Mouse (Mus musculus) kidney, adult 18-20 months (tissue): Measurements from ENCODE around the gene Pole3.
A peak's percentile ranks its signal among the peaks of the same experiment; 100 is the strongest.
"Not testable (repeated sequence)": the region's sequence is repeated elsewhere in the genome, so short reads cannot be mapped to it uniquely, and the experiment has no call there.

ENCODE experiments used
- DNase-seq: peaks from one replicate; pipeline ENCODE4 v3.0.0; 2021

Pole3 gene

DNA sequence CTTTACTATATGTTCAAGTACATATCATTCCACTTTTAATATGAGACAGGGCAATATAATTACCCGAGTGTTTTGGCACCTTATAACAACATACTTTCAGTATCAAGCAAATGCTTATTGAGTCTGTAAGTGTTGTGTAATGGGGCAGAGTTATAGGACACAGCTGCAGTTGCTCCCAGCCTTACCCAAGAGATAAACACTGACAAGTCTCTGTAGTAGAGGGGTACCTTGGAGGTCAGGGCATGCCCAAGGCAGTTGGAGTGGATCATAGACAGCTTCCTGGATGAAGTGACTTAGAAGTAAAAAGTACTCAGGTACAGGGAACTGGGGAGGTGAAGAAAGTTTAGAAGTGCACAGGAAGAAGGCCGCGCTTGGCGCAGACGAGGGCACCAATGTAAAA is 37.7 kb downstream of the Pole3 start:
- DNase-seq = no peak

DNA sequence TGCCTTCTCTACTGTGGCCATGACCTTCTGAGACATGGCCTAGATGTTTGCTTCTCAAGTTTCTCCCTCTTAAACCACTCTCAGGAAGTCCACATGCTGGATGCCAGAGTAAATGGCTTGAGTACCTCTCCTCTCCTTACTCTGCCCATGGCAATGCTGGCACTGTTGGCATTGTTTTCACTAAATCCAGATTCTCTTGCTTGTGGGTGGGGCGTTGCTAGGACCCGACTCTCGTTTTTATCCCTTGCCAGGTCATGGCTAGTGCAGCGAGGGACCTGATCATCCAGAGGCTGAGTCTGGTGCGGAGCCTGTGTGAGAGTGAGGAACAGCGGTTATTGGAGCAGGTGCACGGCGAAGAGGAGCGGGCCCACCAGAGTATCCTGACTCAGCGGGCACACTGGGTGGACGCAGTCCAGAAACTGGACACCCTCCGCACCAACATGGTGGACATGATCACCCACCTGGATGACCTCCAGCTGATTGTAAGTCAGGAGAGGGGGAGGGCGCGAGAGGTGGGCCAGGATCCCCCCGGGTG is 38.6 kb downstream of the Pole3 start:
- no peak for DNase-seq

DNA sequence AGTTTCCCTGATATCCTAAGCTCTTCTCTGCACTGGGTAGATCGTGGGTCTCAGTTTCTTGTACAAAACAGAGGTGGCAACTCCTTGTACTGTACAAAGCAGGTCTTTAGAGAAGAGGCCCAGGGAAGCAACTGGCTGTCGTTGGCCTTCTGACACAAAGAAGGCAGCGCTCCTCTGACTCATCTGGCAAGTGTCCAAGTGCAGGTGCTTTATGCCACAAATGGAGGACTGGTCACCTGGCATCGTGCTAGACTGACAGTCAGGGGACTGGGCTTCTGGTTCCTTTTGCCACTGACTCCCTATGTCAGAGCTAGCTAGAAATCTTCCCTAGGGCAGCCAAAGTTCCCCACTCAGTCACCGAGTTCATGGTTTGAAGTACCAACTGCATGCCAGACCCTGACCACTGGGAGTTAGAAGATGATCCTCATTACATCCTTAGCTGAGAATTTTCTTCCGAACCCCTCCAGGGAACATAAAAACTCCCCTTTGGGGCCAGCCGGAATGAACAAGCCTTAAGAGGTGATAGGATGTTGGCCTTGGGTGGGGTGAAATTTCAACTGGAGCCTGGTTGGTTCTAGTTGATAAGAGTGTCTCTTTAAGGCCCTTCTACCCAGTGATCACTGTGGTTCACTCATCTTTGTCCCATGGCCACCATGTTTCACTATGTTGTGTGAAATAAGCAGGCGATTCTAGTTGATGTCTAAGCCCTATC is 39.3 kb downstream of the Pole3 start:
- DNase-seq = no peak

DNA sequence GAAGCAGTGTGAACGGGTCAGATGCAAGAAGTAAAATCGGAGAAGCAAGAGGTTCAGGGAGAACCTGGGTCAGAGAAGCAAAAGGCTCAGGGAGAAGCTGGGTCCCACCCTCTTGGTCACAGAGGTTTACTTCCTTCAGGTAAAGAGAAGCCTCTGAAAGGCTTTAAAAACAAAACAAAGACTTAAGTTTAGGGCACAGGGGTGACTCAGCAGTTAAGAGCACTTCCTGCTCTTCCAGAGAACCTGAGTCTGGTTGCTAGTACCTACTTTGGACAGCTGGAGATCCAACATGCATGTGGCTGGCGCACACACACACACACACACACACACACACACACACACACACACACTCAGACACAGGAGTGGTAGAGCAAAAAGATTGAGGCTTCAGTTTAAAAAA is 39.9 kb downstream of the Pole3 start:
- no peak for DNase-seq

DNA sequence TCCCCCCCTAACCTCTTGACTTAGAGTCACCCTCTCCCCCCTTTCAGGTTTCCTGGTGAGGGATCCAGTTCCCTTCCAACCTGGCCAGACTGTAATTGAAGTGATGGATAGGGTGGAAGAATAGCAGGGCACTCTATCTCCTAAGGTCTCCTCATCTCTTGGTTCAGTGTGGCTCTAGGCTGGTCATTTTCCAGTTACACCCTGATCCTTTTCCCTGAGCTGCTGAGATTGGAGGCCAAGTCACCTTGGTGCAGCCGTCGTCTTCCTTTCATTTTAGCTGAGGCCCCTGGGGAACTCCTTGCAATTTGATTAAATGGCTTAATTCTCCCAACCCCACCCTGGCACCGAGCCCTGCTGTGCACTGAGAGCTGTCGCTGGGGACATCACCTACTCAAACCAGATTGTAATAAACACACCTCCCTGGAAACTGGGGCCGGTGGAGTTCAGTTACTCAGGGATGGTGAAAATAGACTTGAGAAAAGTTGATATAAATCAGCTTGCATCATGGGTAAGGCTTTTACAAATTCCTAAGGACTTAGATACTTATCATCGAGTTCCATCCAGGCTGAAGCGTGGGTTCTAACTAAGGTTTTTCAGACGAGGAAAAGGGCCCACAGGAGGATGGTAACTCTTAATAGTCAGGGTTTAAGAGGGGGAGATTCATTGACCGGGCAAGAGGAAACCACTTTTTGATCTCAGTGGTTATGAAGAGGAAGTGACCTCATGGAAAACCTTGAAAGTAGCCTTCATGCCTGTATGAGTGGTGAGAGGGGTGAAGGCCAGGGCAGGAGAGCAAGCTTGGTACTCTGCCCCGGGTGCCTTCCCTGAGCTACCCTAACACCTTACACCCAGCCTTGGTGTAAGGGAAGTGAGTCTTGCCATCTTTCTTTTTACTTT is 43.9 kb downstream of the Pole3 start:
- peak; percentile 37 for DNase-seq

DNA sequence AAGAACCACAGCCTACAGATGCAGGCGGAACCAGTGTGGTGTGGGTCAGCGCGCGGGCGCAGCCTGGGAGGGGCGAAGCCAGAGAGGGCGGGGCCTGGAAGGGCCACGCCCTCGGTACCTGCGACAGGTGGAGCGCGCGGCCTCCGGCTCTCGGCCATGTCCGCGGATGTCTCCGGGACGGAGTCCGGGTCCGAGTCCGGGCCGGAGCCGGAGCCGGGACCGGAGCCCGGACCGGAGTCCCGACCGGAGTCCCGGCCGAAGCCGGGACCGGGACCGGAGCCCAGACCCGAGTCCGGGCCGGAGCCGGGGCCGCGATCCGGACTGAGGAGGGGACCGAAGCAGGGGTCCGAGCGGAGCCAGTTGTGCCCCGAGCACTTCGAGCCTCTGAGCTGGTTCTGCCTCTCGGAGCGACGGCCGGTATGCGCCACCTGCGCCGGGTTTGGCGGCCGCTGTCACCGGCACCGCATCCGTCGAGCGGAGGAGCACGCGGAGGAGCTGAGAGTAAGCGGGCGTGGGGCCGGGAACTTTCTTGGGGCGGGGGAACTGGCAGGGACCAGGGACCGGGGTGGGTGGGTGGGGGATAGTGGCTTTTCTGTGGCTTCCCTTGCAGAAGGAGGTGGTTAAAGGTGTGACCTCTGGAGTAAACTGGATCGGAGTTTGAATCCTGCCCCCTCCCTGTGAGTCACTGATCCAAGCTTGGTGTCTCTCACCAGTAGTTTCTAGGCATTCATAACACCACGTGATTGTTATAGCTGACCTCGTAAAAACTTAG is 44.7 kb downstream of the Pole3 start, which contains the start of gene Bspry:
Gene Bspry (plus strand): TSS at position 117 of the 772 bp plus-strand sequence.
- peak; percentile 80 for DNase-seq

DNA sequence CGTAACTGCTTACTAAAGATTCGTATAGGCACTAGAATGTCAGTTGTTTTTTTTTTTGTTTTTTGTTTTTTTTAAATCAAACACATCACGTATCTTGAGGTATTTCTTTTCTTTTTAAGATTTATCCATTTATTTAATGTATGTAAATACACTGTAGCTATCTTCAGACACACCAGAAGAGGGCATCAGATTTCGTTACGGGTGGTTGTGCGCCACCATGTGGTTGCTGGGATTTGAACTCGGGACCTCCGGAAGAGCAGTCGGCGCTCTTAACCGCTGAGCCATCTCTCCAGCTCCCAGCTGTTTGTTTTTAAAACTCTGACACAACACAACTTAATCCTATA is 45.3 kb downstream of the Pole3 start:
- not testable (repeated sequence) for DNase-seq

DNA sequence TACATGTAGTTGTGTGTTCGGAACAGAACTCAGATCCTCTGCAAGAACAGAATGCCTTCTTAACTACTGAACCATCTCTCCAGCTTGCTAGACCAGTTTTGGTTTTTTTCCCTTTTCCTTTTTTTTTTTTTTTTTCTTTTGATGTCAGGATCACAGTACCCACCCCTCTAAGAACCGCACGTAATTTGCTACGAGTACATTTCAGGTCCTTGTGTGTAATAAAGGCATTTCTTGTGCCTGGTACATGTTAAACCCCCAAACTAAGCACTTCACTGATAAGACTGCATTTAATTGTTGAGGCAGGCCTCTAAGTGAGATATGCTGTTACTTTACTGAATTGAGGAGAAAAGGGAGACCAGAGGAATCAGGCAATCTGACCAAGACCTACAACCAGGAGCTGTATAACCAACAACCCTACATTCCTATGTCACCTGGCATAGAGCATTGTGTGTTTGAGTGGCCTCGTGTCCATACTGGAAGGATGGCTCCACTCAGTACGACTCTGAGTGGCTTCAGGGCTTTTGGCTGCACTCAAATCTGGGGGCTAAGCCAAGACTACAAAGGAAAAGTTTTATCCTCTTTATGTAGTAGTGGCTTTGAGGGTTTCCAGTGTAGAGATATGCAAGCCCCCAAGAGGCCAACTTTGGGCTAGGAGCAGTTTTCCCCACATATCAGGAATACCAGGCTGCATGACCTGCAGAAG is 47.2 kb downstream of the Pole3 start:
- DNase-seq = no peak

DNA sequence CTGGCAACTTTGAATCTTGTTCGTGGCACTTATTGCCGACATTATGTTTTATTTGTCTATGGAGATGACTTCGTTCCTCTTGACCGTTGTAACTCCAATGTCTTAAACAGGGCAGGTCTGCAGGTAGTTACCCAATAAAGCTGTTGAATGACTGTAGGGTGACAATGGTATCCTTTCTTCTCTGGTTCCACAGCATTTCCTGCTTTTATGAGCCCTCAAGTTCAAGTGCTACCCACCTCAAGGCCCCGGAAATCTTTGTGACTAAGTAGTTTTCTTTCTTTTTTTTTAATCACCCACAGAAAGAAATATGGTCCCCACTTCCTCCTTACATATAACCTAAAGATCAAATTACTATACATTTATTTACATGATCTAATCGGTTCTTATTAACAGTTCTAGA is 49.1 kb downstream of the Pole3 start:
- no peak for DNase-seq

DNA sequence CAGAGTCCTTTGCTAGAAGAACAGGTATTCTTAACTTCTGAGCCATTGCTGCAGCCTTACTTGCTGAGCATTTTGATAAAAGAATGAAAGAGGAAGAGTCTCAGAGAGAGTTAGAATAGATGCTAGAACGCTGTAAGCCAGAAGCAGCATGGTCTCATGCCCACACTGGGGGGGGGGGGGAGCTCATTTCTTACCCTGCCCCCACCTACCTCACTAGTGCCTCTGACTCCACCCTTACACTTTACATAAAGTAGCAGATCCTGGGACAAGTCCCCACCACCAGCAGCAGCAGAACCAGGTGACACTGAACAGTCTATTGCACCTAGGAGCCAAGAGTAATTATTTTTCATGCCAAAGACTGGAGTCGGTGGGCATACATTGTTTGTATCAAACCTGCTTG is 49.7 kb downstream of the Pole3 start:
- DNase-seq = no peak
